Mouse (Mus musculus): ENCODE results near the gene Foxb1.

The Foxb1 gene

GRCm38 (mm10) chr9:69760371-69761301 lies at the start of gene Foxb1:
TSS of gene Foxb1 (minus strand) at chr9:69760940.
- peak in 1 of 2 experiments; percentile 12 for DNase-seq (ENCODE audit: low spot score in 2 of 2)

DNA sequence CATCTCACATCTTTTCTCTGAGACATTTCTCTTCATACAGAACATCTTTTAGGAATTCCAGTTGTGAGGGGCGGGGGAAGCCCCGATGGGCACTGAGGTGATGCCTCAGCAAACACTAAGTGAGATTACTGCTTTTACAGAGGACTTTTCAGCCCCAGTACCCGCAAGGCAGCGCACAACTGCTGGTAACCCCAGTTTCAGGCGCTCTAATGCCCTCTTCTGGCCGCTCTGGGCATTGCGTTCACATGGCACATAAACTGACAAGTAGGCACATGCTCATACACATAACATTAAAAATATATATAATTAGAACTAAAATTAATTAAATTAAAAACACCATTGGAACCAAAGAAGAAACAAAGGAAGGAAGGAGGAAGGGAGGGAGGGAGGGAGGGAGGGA lies 29.8 kb upstream of the Foxb1 start:
- DNase-seq (ENCODE audit: low spot score in 2 of 2): no peak

DNA sequence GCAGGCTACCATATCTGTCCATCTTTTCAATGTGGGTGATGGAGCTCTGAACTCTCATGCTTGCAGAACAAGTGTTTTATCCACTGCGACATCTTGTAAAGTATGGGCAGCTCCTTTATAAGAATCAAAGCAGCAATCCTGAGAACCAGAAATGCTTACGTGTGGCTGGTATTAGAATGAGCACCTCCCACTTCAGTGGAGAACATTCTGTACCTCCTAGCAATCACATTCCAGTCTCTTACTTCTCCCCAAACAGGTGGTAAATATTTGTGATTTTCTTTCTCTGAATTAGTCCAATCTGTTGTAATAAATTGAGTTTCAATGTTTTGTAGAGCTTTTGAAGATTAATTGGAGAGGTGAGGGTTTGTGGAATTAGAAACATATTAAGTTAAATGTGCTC lies 19.3 kb upstream of the Foxb1 start:
- DNase-seq (ENCODE audit: low spot score in 2 of 2): no peak

DNA sequence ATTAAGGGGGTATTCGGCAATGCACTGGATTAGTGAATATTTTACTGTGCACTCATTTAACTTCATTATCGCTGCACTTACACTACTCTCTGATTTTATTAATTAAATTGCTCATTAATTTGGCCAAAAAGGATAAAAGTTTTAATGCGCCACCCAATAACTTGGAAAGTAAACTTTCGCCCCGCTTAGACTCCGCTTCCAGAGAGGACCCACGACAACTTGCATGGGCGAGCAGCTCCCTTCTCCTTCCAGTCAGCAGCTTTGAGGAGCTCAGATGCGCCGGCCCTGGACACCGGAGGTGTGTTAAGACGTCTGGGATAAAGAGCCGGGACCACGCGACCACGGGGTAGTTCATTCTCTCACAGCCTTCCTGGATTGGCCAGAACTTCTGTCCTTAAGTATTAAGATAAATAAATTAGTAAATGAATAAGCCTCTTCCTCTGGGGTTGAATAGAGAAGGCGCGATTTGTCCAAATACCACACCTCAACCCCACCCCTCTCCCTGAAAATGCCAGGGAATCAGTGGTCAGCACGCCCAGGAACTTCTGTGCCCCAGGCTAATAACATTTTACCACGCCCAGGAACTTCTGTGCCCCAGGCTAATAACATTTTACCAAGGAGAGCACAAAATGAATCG lies 9.3 kb upstream of the Foxb1 start:
- no peak for DNase-seq (ENCODE audit: low spot score in 2 of 2)

DNA sequence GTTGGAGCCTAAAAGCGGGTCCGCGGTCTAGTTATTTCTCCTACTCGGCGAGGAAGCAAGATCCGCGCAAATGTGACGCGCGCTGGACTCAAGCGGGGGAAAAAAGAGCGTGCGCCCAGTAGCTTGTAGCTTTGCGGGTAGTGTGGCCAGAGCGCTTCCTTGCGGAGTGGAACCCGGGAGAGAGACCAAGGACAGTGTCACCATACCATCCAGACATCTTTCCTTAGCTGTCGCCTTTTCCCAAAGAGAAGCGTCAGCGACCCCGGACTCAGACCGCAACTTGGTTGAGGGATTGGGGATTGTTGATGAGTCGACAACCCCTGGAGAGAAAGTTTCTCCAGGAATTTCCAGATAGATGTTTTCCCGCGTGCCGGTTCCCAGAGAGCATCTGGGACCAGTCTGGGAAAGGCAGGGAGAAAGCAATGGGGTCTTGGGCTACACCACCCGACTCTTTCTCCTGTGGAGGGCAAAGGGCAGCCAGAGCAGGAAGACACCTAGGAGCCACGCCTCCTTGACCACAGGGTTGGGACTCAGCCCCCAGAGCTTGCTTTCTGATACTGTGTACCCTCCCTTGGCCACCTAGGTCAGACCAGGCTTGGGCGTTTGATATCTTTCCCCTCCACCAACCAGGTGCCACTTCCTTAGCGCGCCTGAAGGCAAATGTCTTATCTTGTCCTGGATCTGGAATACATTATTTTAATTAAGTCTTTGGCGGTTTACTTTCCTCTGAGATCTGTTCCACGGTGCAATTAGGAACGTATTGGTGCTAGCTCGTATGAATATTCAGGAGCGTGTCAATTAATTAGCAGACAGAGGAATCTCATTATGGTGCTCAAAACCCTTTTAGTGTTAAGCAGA lies 8.6 kb upstream of the Foxb1 start:
- DNase-seq (ENCODE audit: low spot score in 2 of 2): no peak

DNA sequence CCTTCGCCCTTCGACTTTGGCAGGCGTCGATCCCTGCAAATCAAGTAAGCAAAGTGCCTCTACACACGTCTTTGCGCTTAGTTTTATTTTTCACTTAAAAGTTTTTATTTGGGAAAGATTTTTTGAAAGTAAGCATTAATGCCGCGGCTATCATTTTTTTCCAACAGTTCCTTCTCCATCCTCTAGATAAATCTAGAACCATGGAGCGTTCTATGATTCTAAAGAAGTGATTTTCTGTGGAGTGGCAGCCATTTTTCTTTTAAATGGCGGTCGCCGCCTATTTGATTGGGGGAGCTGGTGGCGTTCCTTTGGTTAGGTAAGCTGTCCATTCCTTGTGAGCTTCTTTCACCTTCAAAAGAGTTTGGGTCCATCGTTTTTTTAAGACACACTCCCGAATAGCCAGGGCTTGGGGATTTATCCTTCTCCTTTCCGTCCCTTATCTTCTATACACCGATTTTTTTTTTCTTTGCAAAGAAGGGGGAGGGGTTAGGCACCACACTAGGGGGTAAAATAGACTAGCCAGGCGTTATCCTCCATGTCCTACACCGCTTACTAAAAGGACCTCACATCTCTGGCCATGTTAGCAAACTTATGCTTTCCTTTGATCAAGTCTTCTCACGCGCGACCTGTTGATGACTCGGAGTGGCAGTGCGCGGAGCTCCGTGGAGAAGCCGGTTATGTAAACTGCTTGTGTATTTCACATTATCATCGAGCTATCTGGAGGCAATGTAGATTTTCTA lies 7.6 kb upstream of the Foxb1 start:
- DNase-seq (ENCODE audit: low spot score in 2 of 2): no peak

DNA sequence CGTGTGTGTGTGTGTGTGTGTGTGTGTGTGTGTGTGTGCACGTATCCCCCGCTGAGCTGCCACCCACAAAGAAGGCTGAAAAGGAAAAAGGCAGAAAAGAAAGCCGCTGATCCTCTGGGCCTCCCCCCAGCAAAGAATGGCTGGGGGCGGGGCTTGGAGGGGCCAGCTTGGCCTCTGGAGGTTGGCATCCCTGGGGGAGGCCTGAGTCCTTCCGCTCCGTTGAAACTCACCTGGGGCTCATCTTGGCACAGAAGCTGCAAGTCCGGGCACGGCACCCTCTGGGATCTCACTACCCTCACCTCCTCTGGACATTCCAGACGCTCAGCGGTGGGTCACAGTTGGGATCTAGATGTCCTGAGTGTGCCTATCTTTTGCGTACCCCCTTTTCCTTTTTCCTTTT lies 6.7 kb upstream of the Foxb1 start:
- DNase-seq (ENCODE audit: low spot score in 2 of 2): no peak

DNA sequence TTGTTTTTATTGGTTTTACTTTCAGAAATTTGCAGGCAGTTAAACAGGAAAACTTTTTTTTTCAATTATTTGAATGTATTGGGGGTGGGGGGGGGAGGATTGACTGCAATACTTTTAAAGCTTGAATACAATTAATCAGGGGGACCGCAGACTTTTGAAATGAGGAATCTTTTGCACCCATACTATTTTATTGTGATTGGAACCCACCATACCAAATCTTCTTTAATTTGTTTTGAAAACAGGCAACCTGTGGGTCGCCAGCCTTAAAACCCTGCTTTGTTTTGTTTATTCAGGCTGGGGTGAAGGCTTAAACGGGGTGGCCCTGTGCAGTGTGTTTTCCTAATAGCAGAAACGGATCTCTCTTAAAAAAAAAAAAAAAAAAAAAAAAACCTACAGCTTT lies 6.2 kb upstream of the Foxb1 start:
- DNase-seq (ENCODE audit: low spot score in 2 of 2): no peak

DNA sequence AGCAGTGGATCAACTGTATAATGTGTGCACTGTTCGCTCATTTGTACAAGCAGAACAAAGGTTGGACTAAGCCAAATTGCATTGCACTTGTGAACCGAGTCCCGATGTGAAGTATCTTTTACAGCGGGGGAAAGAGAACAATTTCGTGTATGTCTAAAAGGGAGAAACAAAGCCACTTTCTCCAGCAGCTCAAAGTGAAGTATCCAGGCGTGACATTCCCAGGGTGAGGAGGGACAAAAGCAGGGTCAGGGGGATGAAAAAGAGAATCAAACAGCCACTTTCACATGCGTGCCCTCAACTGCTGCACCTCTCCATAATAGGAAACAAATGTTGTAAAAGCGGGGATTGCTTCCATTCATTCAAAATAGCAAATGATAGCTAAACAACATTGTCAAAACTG lies 5.6 kb upstream of the Foxb1 start:
- DNase-seq (ENCODE audit: low spot score in 2 of 2): no peak

GRCm38 (mm10) chr9:69765483-69766050 lies 4.8 kb upstream of the Foxb1 start:
- no peak for DNase-seq (ENCODE audit: low spot score in 2 of 2)

DNA sequence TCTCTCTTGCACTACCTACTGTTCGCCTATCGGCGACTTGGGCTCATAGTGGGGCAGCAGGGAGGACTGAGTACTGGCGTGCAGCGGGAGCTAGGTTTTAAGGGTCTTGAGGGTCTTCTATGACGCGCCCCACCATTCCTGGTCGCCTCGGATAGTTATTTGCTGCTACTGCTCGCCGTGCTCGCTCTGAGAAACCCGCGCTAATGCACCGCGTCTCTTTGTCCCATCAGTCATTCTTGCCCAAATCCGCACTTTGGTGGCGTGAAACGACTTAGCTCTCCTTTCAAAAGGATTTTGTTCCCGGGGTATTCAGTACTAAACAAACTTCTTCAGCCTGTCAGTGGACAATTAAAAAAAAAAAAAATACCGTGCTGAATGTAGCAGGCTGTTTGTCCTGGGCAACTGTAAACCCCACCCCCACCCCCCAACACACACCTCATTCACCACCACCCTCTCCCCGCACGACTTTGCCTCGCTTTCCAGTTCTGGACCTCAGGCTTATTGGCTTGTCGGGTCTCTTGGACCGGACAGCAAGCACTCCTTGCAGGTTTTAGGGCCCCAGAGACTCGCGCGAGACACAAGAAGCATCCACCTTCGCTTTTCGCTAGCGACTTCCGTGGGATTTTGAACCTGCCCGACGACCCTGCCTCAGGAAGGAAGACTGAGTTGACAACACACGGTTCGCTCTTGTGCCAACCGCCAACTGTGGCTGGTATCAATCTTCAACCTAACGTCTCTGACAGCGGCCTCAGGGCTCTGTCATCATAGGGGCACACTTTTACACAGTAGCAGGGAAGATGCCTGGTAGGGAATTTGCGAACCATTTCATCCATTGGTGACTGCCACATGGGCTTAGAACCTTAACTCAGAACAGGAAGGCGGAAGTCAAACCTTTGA lies 4.1 kb upstream of the Foxb1 start:
- no peak for DNase-seq (ENCODE audit: low spot score in 2 of 2)

DNA sequence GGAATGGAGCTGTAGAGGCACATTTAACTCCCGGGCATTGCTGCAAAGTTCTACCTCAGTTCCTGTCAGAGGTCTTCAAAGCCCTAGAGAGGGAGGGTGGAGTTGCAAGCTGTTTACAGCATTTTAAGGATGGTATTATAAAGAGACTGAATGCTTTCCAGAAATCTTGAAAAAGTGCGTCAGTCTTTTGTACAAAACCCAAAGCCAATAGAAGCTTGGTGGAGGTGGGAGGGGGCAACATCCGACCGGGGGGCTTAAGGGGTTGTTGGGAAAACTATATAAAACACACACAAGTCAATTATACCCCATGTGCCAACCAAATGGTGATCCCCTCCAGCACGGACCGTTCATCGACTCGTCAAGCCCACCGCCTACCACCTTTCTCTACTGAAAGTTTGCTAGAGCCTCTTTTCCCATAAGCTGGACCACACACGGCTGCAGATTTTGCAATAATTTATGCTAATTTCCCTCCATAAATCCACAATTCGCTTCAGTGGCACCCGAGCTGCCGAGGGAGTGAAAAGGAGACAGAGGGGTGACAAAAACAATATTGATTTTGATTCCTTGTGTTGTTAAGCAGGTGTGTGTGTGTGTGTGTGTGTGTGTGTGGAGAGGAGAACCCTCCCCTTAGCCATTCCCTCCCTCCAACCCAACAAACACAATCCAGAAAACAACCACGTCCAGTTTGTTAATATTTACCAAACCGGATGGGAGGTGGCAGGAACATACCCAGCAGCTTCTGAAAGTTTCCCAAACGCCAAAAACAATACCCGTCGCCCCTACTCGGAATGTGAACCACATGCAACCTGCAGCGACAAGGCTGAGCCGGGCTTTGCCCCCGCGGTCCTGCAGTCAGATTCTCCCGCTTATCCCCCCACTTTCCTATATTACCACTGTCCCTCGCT lies 3.2 kb upstream of the Foxb1 start:
- DNase-seq (ENCODE audit: low spot score in 2 of 2): no peak

- no peak for DNase-seq (ENCODE audit: low spot score in 2 of 2)
Observed at GRCm38 (mm10) chr9:69762703-69763102, 2.0 kb upstream of the Foxb1 start.

- DNase-seq (ENCODE audit: low spot score in 2 of 2): no peak
Observed at GRCm38 (mm10) chr9:69762221-69762620, 1.5 kb upstream of the Foxb1 start.

GRCm38 (mm10) chr9:69761569-69761968 lies 829 bp upstream of the Foxb1 start:
- no peak for DNase-seq (ENCODE audit: low spot score in 2 of 2)

GRCm38 (mm10) chr9:69759721-69760221 lies 969 bp downstream of the Foxb1 start:
- no peak for DNase-seq (ENCODE audit: low spot score in 2 of 2)

DNA sequence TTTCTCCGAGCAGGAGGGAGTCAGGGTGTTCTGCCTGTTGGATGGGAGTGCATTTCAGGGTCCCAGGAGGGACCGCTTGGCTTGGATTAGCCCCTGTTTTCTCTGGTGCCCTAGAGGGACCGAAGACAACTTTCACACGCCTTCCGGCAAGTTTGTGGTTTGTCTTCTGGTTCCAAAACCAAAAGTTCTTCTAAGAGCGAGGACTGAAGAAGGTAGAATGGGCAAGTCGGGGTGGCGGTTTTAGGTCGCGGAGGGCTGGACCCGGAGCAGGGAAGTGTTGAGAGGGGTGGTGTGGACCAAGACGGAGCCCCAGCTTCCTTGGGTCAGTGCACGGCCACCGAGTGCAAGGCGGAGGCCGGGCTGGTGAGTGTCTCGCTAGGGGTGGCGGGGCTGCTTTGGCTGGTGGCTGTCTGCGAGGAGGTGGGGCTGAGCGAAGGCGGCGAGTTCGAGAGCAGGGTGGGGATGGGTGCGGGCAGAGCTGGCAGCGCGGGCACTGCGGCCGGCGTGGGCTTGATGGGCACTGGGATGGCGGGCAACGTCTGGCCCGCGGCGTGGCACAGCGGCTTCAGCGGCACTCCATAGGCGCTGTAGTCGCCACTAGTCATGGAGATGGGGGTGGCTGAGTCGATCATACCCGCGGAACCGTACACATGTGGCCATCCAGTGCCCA lies 1.7 kb downstream of the Foxb1 start:
- peak in 1 of 2 experiments; percentile 11 for DNase-seq (ENCODE audit: low spot score in 2 of 2)

- no peak for DNase-seq (ENCODE audit: low spot score in 2 of 2)
Observed at GRCm38 (mm10) chr9:69758506-69758905, 2.2 kb downstream of the Foxb1 start.

Data from frontal cortex, postnatal 36 days (tissue).